ENCODE assay signal across 9 mouse cellular contexts in genomic region chr11:50212848-50213758, GRCm38 (mm10). TPM values are rescaled to one million over a fixed set of nuclear protein-coding genes. Genes with fewer than 3 reads are reported as not detected.
DNase-seq lines count a peak whose midpoint lies in the region; TF ChIP-seq lines count a peak whose summit lies in the region.
"Had no signal": no experiment of that assay in that cellular context is flagged by ENCODE, and none has a peak within 500 bp of the region (broad histone marks: within the 10 kb centered on the region; RNA-seq: fewer than 3 reads in every experiment).

No protein-coding gene starts in this region.

- H3K27me3 ChIP-seq in kidney, adult 2 months (replicated peaks; ENCODE audit: control insufficient read depth, insufficient read depth, low read length), result no peaks in the 10 kb centered on the region
- H3K27me3 ChIP-seq: limb, embryonic 12.5 days had no signal

- H3K4me3 ChIP-seq in kidney, adult 2 months (ENCODE audit: insufficient read depth, low read depth, low read length), result peak overlapping the region; percentile 42
- H3K4me3 ChIP-seq: limb, embryonic 12.5 days had no signal

- H3K27ac ChIP-seq in kidney, adult 2 months (ENCODE audit: insufficient read depth, low read depth, low read length), result peak overlapping the region; percentile 98
- H3K27ac ChIP-seq: limb, embryonic 12.5 days had no signal

- no peaks in the 10 kb centered on the region for H3K36me3 ChIP-seq in kidney, adult 2 months (ENCODE audit: control insufficient read depth, insufficient read depth, low read length)

- WGBS in kidney, adult 2 months, result 12% methylated on average over 11 of the region's 11 CpGs

- no peak for TF ChIP-seq CTCF in kidney, adult 2 months (conservative IDR thresholded peaks at IDR 0.05; ENCODE audit: insufficient read depth, insufficient read length, low read depth, low read length)

- TF ChIP-seq POLR2A in kidney, adult 2 months (IDR thresholded peaks at IDR 0.05; ENCODE audit: low read depth, low read length), result peak; percentile 36

- H3K4me1 ChIP-seq in kidney, adult 2 months (ENCODE audit: control insufficient read depth, insufficient read depth, low read length), result peaks cover 33% of the 10 kb centered on the region

- peak; percentile 88 for DNase-seq in layer of hippocampus, adult 9-11 months
- no peak for DNase-seq in layer of hippocampus, postnatal 25 days (ENCODE audit: extremely low spot score in 1 of 2, low spot score in 1 of 2)
- peak; percentile 96 for DNase-seq in adrenal gland, adult 2 months
- peak; percentile 84 for DNase-seq in gastrocnemius, postnatal 25 days
- DNase-seq in kidney, adult 2 months, result peak; percentile 96
- peak; percentile 92 for DNase-seq in lung, postnatal 36 days
- DNase-seq in thymus, adult 18-20 months, result no peak
- DNase-seq in thymus, postnatal 10 days (ENCODE audit: low spot score in 2 of 2), result no peak

RNA-seq across cellular contexts. Expression of gene Mgat4b, which starts 2.4 kb away (rescaled TPM):
- total RNA-seq in layer of hippocampus, postnatal 25 days (2021), result 100 to 1,000 TPM; 108 to 113 TPM
- 100 to 1,000 TPM; 119 to 128 TPM for total RNA-seq in adrenal gland, adult 2 months (2021)
- polyA plus RNA-seq in adrenal gland, adult 2 months (2012; rRNA removed), result 347 and 361 TPM in 2 replicates
- 10 to 100 TPM; 27.6 to 38.9 TPM for total RNA-seq in gastrocnemius, postnatal 25 days (2021)
- polyA plus RNA-seq in kidney, adult 2 months (2012; rRNA removed), result 85.4 and 105 TPM in 2 replicates

RNA-seq across cellular contexts. Expression of gene Sqstm1, which starts 2.5 kb away (rescaled TPM):
- total RNA-seq in layer of hippocampus, postnatal 25 days (2021), result 100 to 1,000 TPM; 421 to 453 TPM
- 1,000 to 10,000 TPM in 1 of 2 experiments, 100 to 1,000 TPM in 1; 696 to 1,341 TPM for total RNA-seq in adrenal gland, adult 2 months (2021)
- polyA plus RNA-seq in adrenal gland, adult 2 months (2012; rRNA removed), result 517 and 655 TPM in 2 replicates
- total RNA-seq in gastrocnemius, postnatal 25 days (2021), result 100 to 1,000 TPM; 335 to 433 TPM
- polyA plus RNA-seq in kidney, adult 2 months (2012; rRNA removed), result 337 and 344 TPM in 2 replicates

RNA-seq across cellular contexts. Expression of gene Ltc4s, which starts 25.3 kb away (rescaled TPM):
- total RNA-seq in layer of hippocampus, postnatal 25 days (2021), result 10 to 100 TPM in 1 of 2 experiments, 1 to 10 TPM in 1; 8.8 to 11.2 TPM
- total RNA-seq in adrenal gland, adult 2 months (2021), result 10 to 100 TPM; 17.0 to 21.6 TPM
- 83.6 and 186 TPM in 2 replicates for polyA plus RNA-seq in adrenal gland, adult 2 months (2012; rRNA removed)
- 1 to 10 TPM; 2.9 to 3.7 TPM for total RNA-seq in gastrocnemius, postnatal 25 days (2021)
- 33.8 and 46.3 TPM in 2 replicates for polyA plus RNA-seq in kidney, adult 2 months (2012; rRNA removed)

RNA-seq across cellular contexts. Expression of gene Mrnip, which starts 38.9 kb away (rescaled TPM):
- total RNA-seq in layer of hippocampus, postnatal 25 days (2021), result 10 to 100 TPM; 15.1 to 16.2 TPM
- total RNA-seq in adrenal gland, adult 2 months (2021), result 10 to 100 TPM in 1 of 2 experiments, 1 to 10 TPM in 1; 4.9 to 11.5 TPM
- 6.6 and 8.7 TPM in 2 replicates for polyA plus RNA-seq in adrenal gland, adult 2 months (2012; rRNA removed)
- 1 to 10 TPM; 2.8 TPM for total RNA-seq in gastrocnemius, postnatal 25 days (2021)
- polyA plus RNA-seq in kidney, adult 2 months (2012; rRNA removed), result 21.0 and 21.1 TPM in 2 replicates

Comparison
In these comparisons a context has a peak if more than half of its experiments do, and no peak if none do; other contexts are left out.
1. DNase-seq: peak in layer of hippocampus, adult 9-11 months (single experiment), adrenal gland, adult 2 months (single experiment), gastrocnemius, postnatal 25 days (single experiment), kidney, adult 2 months (single experiment) and lung, postnatal 36 days (single experiment); none in layer of hippocampus, postnatal 25 days (0 of 2), thymus, adult 18-20 months (0 of 2) and thymus, postnatal 10 days (0 of 2).